Mouse (Mus musculus): ENCODE measurements around the gene Gm973. TPM values are rescaled to one million over a fixed set of nuclear protein-coding genes. Genes with fewer than 3 reads are reported as not detected.

The Gm973 gene
- total and polyA plus RNA-seq, 3 experiments: 0.23 TPM; not detected in 2

DNA sequence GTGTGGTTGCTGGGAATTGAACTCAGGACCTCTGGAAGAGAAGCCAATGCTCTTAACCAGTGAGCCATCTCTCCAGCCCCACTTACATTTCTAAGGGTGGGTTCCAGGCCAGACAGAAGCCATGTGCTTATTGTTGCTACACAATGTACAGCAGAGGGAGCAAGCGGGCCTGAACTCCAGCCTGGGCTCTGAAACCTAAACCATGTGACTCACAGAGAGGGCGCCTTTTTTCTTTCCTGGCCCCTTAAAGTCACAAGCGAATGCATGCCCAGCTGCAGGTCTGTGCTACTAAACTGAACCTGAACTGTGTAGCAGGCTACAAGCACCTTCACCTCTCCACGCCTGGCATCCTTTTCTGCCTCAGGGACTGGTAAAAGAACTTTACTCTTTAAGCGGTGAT is 92.9 kb downstream of the Gm973 start:
- DNase-seq (ENCODE audit: low read depth, low spot score): peak; percentile 63
- Histone ChIP-seq H3K9me3 (replicated peaks; ENCODE audit: insufficient read depth, low read length) (no peaks in the 10 kb centered on the region), H3K36me3 (ENCODE audit: control insufficient read depth in 1 of 2, insufficient read depth in 2 of 2, low read length in 2 of 2) (no peaks in the 10 kb centered on the region), H3K79me2 (ENCODE audit: control insufficient read depth, insufficient read depth, low read length, poor library complexity) (no peaks in the 10 kb centered on the region), H3K27ac (ENCODE audit: control insufficient read depth, low read depth, low read length) (no peak overlapping the region), H3K9ac (ENCODE audit: control insufficient read depth, low read depth, low read length, poor library complexity, severe bottlenecking) (no peak overlapping the region), H3K4me3 (ENCODE audit: control insufficient read depth in 1 of 2, insufficient read depth in 1 of 2, low read depth in 2 of 2, low read length in 2 of 2) (no peak overlapping the region), H3K27me3 (ENCODE audit: control insufficient read depth in 1 of 2, insufficient read depth in 2 of 2, low read length in 2 of 2) (no peaks in the 10 kb centered on the region), H3K4me1 (ENCODE audit: control insufficient read depth in 1 of 2, insufficient read depth in 2 of 2, low read length in 2 of 2) (0 out of 4 replicates have a peak, but pooled peaks cover 0 to 2% of the 10 kb centered on the region in 2 experiments)
- TF ChIP-seq MYC (IDR thresholded peaks at IDR 0.05; ENCODE audit: low read depth, low read length): 0 out of 2 replicates have a peak, but pooled peaks have one; percentile 33
- peak; percentile 80 for TF ChIP-seq USF1 (IDR thresholded peaks at IDR 0.05; ENCODE audit: low read depth, low read length)
- peak; percentile 29; the same call in 1 of the 2 replicates for TF ChIP-seq SMC3 (IDR thresholded peaks at IDR 0.05; ENCODE audit: low read depth, low read length)
- no peak for TF ChIP-seq ZC3H11A (IDR thresholded peaks at IDR 0.05; ENCODE audit: low read depth, low read length)
- TF ChIP-seq MAX (IDR thresholded peaks at IDR 0.05; ENCODE audit: low read length): peak; percentile 72
- 0 out of 2 replicates have a peak, but pooled peaks have one; percentile 9 for TF ChIP-seq MXI1 (IDR thresholded peaks at IDR 0.05; ENCODE audit: low read depth, low read length)
- TF ChIP-seq POLR2A (IDR thresholded peaks at IDR 0.05; ENCODE audit: control insufficient read depth in 1 of 2, insufficient read depth in 1 of 2, low read depth in 1 of 2, low read length in 2 of 2, poor library complexity in 1 of 2): no peak
- TF ChIP-seq CTCF (IDR thresholded peaks at IDR 0.05 in 2 of 3, conservative IDR thresholded peaks at IDR 0.05 in 1 of 3; ENCODE audit: control insufficient read depth in 1 of 3, insufficient read depth in 1 of 3, low read depth in 2 of 3, low read length in 3 of 3, poor library complexity in 1 of 3, severe bottlenecking in 1 of 3): peak in 2 of 3 experiments; percentile 22 to 47; a peak in 3 of 6 replicates

- Histone ChIP-seq H3K79me2 (ENCODE audit: control insufficient read depth, insufficient read depth, low read length, poor library complexity) (no peaks in the 10 kb centered on the region), H3K4me1 (ENCODE audit: control insufficient read depth in 1 of 2, insufficient read depth in 2 of 2, low read length in 2 of 2) (0 out of 4 replicates have a peak, but pooled peaks cover 0 to 2% of the 10 kb centered on the region in 2 experiments), H3K27ac (ENCODE audit: control insufficient read depth, low read depth, low read length) (no peak overlapping the region), H3K27me3 (ENCODE audit: control insufficient read depth in 1 of 2, insufficient read depth in 2 of 2, low read length in 2 of 2) (no peaks in the 10 kb centered on the region), H3K9me3 (replicated peaks; ENCODE audit: insufficient read depth, low read length) (no peaks in the 10 kb centered on the region), H3K4me3 (ENCODE audit: control insufficient read depth in 1 of 2, insufficient read depth in 1 of 2, low read depth in 2 of 2, low read length in 2 of 2) (no peak overlapping the region), H3K9ac (ENCODE audit: control insufficient read depth, low read depth, low read length, poor library complexity, severe bottlenecking) (no peak overlapping the region), H3K36me3 (ENCODE audit: control insufficient read depth in 1 of 2, insufficient read depth in 2 of 2, low read length in 2 of 2) (no peaks in the 10 kb centered on the region)
- TF ChIP-seq SIN3A (IDR thresholded peaks at IDR 0.05; ENCODE audit: low read length): no peak
- 0 out of 2 replicates have a peak, but pooled peaks have one; percentile 1 for TF ChIP-seq RAD21 (IDR thresholded peaks at IDR 0.05; ENCODE audit: low read depth, low read length)
- TF ChIP-seq CTCF (IDR thresholded peaks at IDR 0.05 in 2 of 3, conservative IDR thresholded peaks at IDR 0.05 in 1 of 3; ENCODE audit: control insufficient read depth in 1 of 3, insufficient read depth in 1 of 3, low read depth in 2 of 3, low read length in 3 of 3, poor library complexity in 1 of 3, severe bottlenecking in 1 of 3): peak; percentile 52 to 58 (median 54); a peak in 5 of 6 replicates
- no peak for TF ChIP-seq RCOR1 (IDR thresholded peaks at IDR 0.05; ENCODE audit: low read depth, low read length)
- DNase-seq (ENCODE audit: low read depth, low spot score): peak; percentile 27
These were observed 93.4 kb downstream of the Gm973 start for GRCm38 (mm10) chr1:59609458-59609857.

- no peak overlapping the region for H3K27ac ChIP-seq (ENCODE audit: control insufficient read depth, low read depth, low read length)
- no peak overlapping the region for H3K4me3 ChIP-seq (ENCODE audit: control insufficient read depth in 1 of 2, insufficient read depth in 1 of 2, low read depth in 2 of 2, low read length in 2 of 2)
- 0 out of 4 replicates have a peak, but pooled peaks cover 0 to 2% of the 10 kb centered on the region in 2 experiments for H3K4me1 ChIP-seq (ENCODE audit: control insufficient read depth in 1 of 2, insufficient read depth in 2 of 2, low read length in 2 of 2)
- TF ChIP-seq GABPA (IDR thresholded peaks at IDR 0.05; ENCODE audit: low read depth, low read length) (no peak), KAT2A (conservative IDR thresholded peaks at IDR 0.05; ENCODE audit: low read depth, low read length) (no peak), SIN3A (IDR thresholded peaks at IDR 0.05; ENCODE audit: low read length) (no peak), MAX (IDR thresholded peaks at IDR 0.05; ENCODE audit: low read length) (no peak), MYB (IDR thresholded peaks at IDR 0.05; ENCODE audit: low read depth, low read length) (no peak), ZKSCAN1 (IDR thresholded peaks at IDR 0.05; ENCODE audit: low read depth, low read length) (no peak), POLR2AphosphoS5 (IDR thresholded peaks at IDR 0.05; ENCODE audit: borderline replicate concordance, low read depth, low read length) (no peak), SMC3 (IDR thresholded peaks at IDR 0.05; ENCODE audit: low read depth, low read length) (no peak), CTCF (IDR thresholded peaks at IDR 0.05 in 2 of 3, conservative IDR thresholded peaks at IDR 0.05 in 1 of 3; ENCODE audit: control insufficient read depth in 1 of 3, insufficient read depth in 1 of 3, low read depth in 2 of 3, low read length in 3 of 3, poor library complexity in 1 of 3, severe bottlenecking in 1 of 3) (no peak), MAFK (IDR thresholded peaks at IDR 0.05; ENCODE audit: borderline replicate concordance, low read depth, low read length) (no peak), TAL1 (IDR thresholded peaks at IDR 0.05; ENCODE audit: low read length) (no peak)
- H3K36me3 ChIP-seq (ENCODE audit: control insufficient read depth in 1 of 2, insufficient read depth in 2 of 2, low read length in 2 of 2): no peaks in the 10 kb centered on the region
- H3K9me3 ChIP-seq (replicated peaks; ENCODE audit: insufficient read depth, low read length): no peaks in the 10 kb centered on the region
- no peak for DNase-seq (ENCODE audit: low read depth, low spot score)
- no peaks in the 10 kb centered on the region for H3K79me2 ChIP-seq (ENCODE audit: control insufficient read depth, insufficient read depth, low read length, poor library complexity)
- H3K27me3 ChIP-seq (ENCODE audit: control insufficient read depth in 1 of 2, insufficient read depth in 2 of 2, low read length in 2 of 2): no peaks in the 10 kb centered on the region
- no peak overlapping the region for H3K9ac ChIP-seq (ENCODE audit: control insufficient read depth, low read depth, low read length, poor library complexity, severe bottlenecking)
These were observed 93.8 kb downstream of the Gm973 start for GRCm38 (mm10) chr1:59609896-59610295.

All from MEL (cell line).